Mouse (Mus musculus) neural tube, embryonic 11.5 days (tissue): Measurements from ENCODE around the gene Fgd4. TPM values are rescaled to one million over a fixed set of nuclear protein-coding genes. Genes with fewer than 3 reads are reported as not detected.

Source experiments
- ATAC-seq: fragments of 200-750 bp; cut with Nextera tagmentation; 2 replicates; pipeline ENCODE4 v1.8.0; 2017; ENCODE audit warnings: moderate number of reproducible peaks, mild to moderate bottlenecking, moderate TSS enrichment, moderate library complexity; ENCODE audit not compliant: insufficient read depth, low FRiP score, low TSS enrichment
- DNase-seq: peaks from one replicate; pipeline ENCODE4 v3.0.0-alpha.2; 2015; ENCODE audit warnings: low spot score
- H3K27ac ChIP-seq: fragments of 300-500 bp; sonication (generic); 2 replicates; pipeline ENCODE4 v1.5.1; 2014; ENCODE audit warnings: low read depth, mild to moderate bottlenecking, low read length
- H3K27me3 ChIP-seq: fragments of 300-500 bp; sonication (generic); 2 replicates; pipeline ENCODE4 v1.6.1; 2014; ENCODE audit warnings: mild to moderate bottlenecking, low read length, mixed read lengths; ENCODE audit not compliant: control insufficient read depth, insufficient read depth
- H3K36me3 ChIP-seq: fragments of 300-500 bp; sonication (generic); 2 replicates; pipeline ENCODE4 v1.6.1; 2014; ENCODE audit warnings: mild to moderate bottlenecking, low read length, moderate library complexity, mixed read lengths; ENCODE audit not compliant: control insufficient read depth, insufficient read depth
- H3K4me1 ChIP-seq: fragments of 300-500 bp; sonication (generic); 2 replicates; pipeline ENCODE4 v1.6.1; 2014; ENCODE audit warnings: low read length, mixed read lengths; ENCODE audit not compliant: control insufficient read depth, insufficient read depth
- H3K4me2 ChIP-seq: fragments of 300-500 bp; sonication (generic); 2 replicates; pipeline ENCODE4 v1.6.1; 2014; ENCODE audit warnings: low read depth, mild to moderate bottlenecking, moderate library complexity
- H3K4me3 ChIP-seq: fragments of 300-500 bp; sonication (generic); 2 replicates; pipeline ENCODE4 v1.5.1; 2014; ENCODE audit warnings: low read depth, low read length
- H3K9ac ChIP-seq: fragments of 300-500 bp; sonication (generic); 2 replicates; pipeline ENCODE4 v1.6.1; 2014; ENCODE audit warnings: mild to moderate bottlenecking, low read length
- H3K9me3 ChIP-seq: fragments of 300-500 bp; sonication (generic); 2 replicates; pipeline ENCODE4 v1.6.1; 2016; ENCODE audit warnings: low read length; ENCODE audit not compliant: control insufficient read depth
- WGBS: fragments of 180-500 bp; shearing (Covaris S2); extraction: QIAGEN DNeasy Blood & Tissue Kit; methylation state at CpG from one replicate; pipeline ENCODE4 v1.1.7; 2014; 5-methylcytosine and 5-hydroxymethylcytosine counted together
- polyA plus RNA-seq: library from polyadenylated mRNA; unstranded; fragments of >200 nt; fragmentation: Nextera tagmentation; extraction: Ambion mirVana; gene quantifications from 2 replicates; pipeline ENCODE4 v1.2.1, GENCODE M21; 2014

Fgd4 gene
- polyA plus RNA-seq, 1 experiment from 2014 or later: 18.9 TPM

DNA sequence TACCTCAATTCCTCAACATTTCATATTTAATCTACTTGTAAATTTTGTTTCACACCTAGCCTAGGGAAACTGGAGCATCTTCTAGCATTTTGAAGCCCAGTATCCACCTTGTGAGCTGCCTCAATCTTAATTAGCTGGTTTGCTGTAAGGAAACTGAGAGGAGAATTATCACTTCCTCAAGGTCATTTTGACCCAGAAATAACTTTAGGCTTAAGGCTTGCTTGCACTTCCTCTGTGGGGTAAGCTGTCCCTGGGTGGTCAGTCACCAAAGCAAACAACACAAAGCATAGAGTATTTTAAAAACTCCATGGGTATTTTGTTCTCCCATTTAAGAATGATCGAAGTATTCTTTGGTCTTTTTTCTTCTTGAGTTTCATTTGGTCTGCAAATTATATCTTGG lies 27.2 kb downstream of the Fgd4 start:
- Histone ChIP-seq H3K9ac (no peak overlapping the region), H3K4me3 (no peak overlapping the region), H3K36me3 (no peaks in the 10 kb centered on the region), H3K27me3 (no peaks in the 10 kb centered on the region), H3K27ac (no peak overlapping the region), H3K9me3 (no peaks in the 10 kb centered on the region), H3K4me2 (no peak overlapping the region), H3K4me1 (no peaks in the 10 kb centered on the region)
- 94% methylated on average over 1 of the region's 1 CpGs for WGBS
- no peak for ATAC-seq
- DNase-seq: no peak

DNA sequence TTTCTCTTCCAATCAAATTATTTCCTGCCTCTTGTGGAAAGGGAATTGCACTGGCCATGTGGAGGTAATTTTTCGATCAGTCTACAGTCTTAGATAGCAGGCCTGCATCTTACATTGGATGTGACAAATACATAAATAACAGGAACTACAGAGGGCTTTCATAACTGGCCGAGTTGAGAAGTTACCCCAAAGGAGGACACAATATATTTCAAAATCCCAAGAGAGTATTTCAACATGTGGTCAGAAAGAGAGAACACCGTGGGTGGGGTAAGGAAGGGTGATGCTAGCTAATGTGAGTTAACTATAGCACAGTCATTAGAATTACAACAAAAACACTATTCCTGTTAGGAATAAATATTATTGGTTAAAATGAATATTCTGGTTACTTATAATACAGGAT lies 29.0 kb downstream of the Fgd4 start:
- Histone ChIP-seq H3K9me3 (no peaks in the 10 kb centered on the region), H3K27me3 (no peaks in the 10 kb centered on the region), H3K36me3 (no peaks in the 10 kb centered on the region), H3K4me1 (no peaks in the 10 kb centered on the region), H3K27ac (no peak overlapping the region), H3K4me2 (no peak overlapping the region), H3K4me3 (no peak overlapping the region), H3K9ac (no peak overlapping the region)
- DNase-seq: no peak
- ATAC-seq: no peak
- WGBS: 80% methylated on average over 3 of the region's 3 CpGs

DNA sequence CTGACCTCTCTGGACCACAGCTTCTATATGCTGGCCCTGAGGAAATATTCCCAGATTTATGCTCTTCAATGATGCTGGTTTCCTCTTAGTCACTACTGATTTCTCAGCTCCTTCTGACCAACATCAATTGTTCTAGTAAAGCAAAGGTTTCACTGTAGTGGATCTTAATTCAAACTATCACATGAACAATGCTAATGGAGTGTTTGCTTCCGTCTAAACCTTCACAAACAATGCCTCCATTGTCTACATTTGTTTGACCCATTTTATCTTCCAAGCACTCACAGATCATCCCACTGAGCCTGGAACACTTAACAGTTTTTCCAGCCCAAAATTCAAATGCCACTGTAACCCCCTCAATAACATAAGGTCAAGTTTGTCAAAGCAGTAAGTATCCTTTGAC lies 33.6 kb downstream of the Fgd4 start:
- DNase-seq: no peak
- H3K9ac ChIP-seq: no peak overlapping the region
- no peaks in the 10 kb centered on the region for H3K9me3 ChIP-seq
- ATAC-seq: no peak
- WGBS: 37% methylated on average over 1 of the region's 1 CpGs
- no peaks in the 10 kb centered on the region for H3K36me3 ChIP-seq
- H3K4me1 ChIP-seq: no peaks in the 10 kb centered on the region
- no peak overlapping the region for H3K4me2 ChIP-seq
- H3K4me3 ChIP-seq: no peak overlapping the region
- no peak overlapping the region for H3K27ac ChIP-seq
- H3K27me3 ChIP-seq: no peaks in the 10 kb centered on the region

DNA sequence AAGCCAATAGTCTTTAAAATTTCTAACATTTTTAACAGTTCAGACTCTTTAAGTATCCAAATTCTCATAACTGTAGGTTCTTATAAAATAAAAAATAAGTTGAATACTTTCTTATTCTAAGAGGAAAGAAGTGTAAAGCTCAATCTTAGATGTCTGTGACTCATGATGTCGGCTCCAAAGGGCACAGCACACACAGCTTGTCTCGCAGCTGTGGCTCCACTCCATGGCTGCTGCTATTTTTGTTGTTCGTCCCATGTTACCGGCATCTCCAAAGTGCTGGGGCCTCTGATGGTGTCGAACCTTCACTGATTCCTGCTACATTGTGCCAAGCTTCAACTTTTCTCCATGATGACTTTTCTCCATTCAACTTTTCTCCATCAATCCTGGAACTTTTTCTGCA lies 34.1 kb downstream of the Fgd4 start:
- no peaks in the 10 kb centered on the region for H3K36me3 ChIP-seq
- no peak for DNase-seq
- H3K27me3 ChIP-seq: no peaks in the 10 kb centered on the region
- WGBS: 87% methylated on average over 5 of the region's 5 CpGs
- no peak for ATAC-seq
- H3K4me1 ChIP-seq: no peaks in the 10 kb centered on the region
- H3K4me2 ChIP-seq: no peak overlapping the region
- H3K4me3 ChIP-seq: no peak overlapping the region
- no peaks in the 10 kb centered on the region for H3K9me3 ChIP-seq
- no peak overlapping the region for H3K9ac ChIP-seq
- H3K27ac ChIP-seq: no peak overlapping the region

DNA sequence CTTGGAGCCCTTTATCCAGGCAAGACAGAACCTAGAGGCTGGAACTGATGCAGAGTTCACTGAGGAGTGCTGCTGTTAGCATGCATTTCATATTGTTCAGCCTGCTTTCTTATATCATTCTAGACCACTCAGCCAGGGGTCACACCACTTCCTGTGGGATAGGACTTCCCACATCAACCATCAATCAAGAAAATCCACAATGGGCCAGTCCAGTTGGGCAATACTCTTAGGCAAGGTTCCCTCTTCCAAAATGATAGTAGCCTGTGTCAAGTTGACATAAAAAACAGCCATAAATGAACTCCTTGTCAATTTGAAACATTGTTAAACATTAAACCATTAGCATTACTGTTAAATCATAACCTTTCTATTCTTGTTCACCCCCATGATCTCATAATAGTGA lies 34.6 kb downstream of the Fgd4 start:
- Histone ChIP-seq H3K36me3 (no peaks in the 10 kb centered on the region), H3K27me3 (no peaks in the 10 kb centered on the region), H3K4me2 (no peak overlapping the region), H3K9me3 (no peaks in the 10 kb centered on the region), H3K4me1 (no peaks in the 10 kb centered on the region), H3K4me3 (no peak overlapping the region), H3K27ac (no peak overlapping the region), H3K9ac (no peak overlapping the region)
- ATAC-seq (no peak), DNase-seq (no peak)

DNA sequence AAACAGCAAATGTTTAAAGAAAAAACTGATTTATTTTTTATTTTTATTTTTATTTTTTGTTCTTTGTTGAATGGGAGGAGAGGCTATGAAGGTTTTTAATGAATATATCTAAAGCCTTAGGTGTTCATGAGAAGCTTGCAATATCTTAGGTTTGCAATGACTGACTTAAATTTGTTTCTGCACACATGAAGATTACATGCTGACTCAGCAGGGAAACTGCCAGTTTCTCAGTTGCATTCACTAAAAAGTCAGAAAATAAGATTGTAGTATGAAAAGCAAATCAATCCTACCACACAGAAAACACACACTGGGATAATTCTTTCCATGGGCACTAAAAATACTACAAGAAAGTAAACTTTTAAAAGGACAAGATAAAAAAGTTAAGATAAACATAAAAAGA lies 39.6 kb downstream of the Fgd4 start:
- DNase-seq (no peak), ATAC-seq (no peak)
- Histone ChIP-seq H3K9me3 (no peaks in the 10 kb centered on the region), H3K4me3 (no peak overlapping the region), H3K36me3 (no peaks in the 10 kb centered on the region), H3K4me2 (no peak overlapping the region), H3K9ac (no peak overlapping the region), H3K27me3 (no peaks in the 10 kb centered on the region), H3K4me1 (no peaks in the 10 kb centered on the region; the same call in 1 of the 2 replicates), H3K27ac (peak overlapping the region; percentile 58; the same call in 1 of the 2 replicates)

DNA sequence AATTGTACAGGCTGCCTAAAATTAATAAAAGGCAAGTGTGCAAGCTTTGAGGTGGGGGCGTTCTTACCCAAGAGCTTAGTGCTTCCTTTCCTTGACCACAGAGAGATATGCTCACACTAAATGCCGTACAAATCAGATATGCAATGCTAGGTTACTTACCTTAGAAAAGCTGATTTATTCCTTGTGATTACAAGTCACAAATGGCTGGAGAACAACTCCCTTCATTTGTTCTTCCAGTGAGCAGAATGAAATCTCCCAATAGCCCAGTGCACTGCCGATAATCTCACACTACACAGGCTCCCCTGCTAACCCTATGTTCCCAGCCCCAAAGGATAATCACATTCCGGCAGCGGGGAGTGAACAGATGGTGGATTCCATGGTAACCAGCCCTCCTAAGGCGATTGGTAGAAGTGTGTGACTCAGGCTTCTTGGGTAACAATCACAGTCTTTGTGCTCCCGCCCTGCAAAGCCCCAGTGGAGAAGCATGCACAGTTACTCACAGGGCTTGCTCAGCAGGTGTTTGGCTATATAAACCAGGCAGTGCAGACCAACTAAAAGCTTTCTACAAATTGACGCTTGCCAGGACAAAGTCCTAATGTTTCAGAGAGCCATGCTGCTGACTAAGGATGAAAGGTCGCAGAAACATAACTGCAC lies 40.3 kb downstream of the Fgd4 start:
- ATAC-seq: peak; percentile 97
- no peaks in the 10 kb centered on the region for H3K27me3 ChIP-seq

DNA sequence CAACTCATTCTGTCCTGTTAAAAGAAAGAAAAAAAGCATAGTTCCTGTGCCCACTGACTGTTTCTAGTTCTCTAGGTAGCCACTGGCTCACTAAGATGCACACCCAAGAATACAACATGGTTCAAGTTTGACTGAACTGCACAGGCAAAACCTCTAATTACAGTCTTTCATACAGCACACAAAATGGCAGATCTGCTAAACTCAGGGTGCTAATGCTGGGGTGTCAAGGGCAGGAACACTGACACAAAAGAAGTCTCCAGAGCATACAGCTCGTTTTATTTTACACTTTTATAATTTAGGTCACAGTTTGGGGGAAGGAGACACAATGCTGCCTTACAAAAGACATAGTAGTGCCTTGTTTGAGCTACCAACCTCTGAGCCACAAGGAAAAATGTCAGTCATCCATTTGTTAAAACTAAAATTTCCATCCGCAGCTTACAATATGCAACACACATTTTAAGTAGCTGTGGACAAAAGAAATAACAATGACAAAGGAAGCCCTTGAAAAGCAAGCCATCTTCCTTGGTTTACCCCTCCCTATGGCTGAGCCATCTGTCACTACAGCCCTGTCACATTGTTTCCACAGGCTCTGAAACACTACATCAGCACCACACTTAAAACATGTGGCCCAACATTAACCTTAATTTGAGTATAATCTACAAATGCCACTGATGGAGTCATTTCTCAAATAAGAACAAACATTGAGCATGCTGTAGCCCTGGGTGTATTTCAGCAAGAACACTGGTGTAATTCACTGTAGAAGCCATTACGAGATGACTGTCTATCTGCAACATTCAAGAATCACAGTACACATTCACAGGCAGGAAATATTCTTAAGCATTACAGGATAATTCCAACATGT lies 41.1 kb downstream of the Fgd4 start:
- Histone ChIP-seq H3K27ac (peak overlapping the region; percentile 93), H3K4me3 (peak overlapping the region; percentile 45), H3K4me1 (no peaks in the 10 kb centered on the region; the same call in 1 of the 2 replicates), H3K36me3 (no peaks in the 10 kb centered on the region), H3K9ac (peak overlapping the region; percentile 58), H3K4me2 (peak overlapping the region; percentile 49), H3K9me3 (no peaks in the 10 kb centered on the region), H3K27me3 (no peaks in the 10 kb centered on the region)
- DNase-seq (peak; percentile 43), ATAC-seq (peak; percentile 67)
- 15% methylated on average over 3 of the region's 3 CpGs for WGBS

More for the DNA sequence above, 40.3 kb downstream of the Fgd4 start:
- Histone ChIP-seq H3K9ac (peak overlapping the region; percentile 58), H3K9me3 (no peaks in the 10 kb centered on the region), H3K27ac (peak overlapping the region; percentile 93), H3K36me3 (no peaks in the 10 kb centered on the region), H3K4me1 (no peaks in the 10 kb centered on the region; the same call in 1 of the 2 replicates), H3K4me2 (peak overlapping the region; percentile 49), H3K4me3 (peak overlapping the region; percentile 45)
- peak; percentile 90 for DNase-seq
- 6% methylated on average over 9 of the region's 9 CpGs for WGBS

DNA sequence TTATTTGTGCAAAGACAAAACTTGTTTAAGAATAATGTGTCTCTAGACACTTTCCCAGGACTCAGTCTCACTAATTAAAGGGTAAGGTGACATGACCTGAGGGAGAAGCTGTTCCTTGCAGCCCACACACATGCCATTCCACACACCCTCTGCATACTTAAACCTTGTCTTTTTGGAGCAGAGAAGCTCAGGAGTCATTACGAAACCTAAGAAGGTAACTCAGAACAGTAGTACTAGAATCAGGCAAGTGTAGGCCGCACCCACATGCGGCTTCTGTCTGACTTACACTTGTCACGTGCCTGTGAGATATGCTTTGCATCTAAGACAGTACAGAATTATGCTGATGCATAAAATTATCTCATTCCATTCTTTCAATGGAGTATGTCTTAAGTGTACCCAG lies 42.6 kb downstream of the Fgd4 start:
- Histone ChIP-seq H3K4me3 (no peak overlapping the region), H3K27me3 (no peaks in the 10 kb centered on the region), H3K36me3 (no peaks in the 10 kb centered on the region), H3K4me2 (peak overlapping the region; percentile 49), H3K9ac (no peak overlapping the region), H3K27ac (no peak overlapping the region), H3K9me3 (no peaks in the 10 kb centered on the region), H3K4me1 (no peaks in the 10 kb centered on the region; the same call in 1 of the 2 replicates)
- 85% methylated on average over 4 of the region's 4 CpGs for WGBS
- ATAC-seq: no peak
- DNase-seq: no peak
